Mouse (Mus musculus) 416B (cell line): ENCODE results near the gene Rhebl1.

Experiments
- DNase-seq: peaks from one replicate; pipeline ENCODE4 v3.0.0; 2011; ENCODE audit warnings: low read depth

The Rhebl1 gene

DNA sequence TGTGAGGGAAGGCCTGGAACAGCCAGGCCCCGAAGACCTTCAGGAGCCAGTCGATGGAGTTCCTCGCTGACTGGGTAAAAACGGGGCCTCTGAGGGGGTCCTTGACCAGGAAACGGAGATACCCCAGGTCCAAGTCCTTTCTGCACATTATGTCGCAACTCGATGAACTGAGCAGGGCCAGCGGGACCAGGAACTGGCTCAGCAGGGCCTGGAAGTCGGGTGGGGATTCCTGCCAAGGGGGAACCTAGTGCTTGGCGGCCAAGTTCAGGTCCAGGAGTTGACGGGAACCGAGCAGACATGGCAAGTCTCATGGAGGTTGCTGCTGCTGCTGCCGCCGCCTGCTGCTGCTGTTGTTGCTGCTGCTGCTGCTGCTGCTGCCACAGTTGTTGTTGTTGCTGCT, 43.7 kb downstream of the Rhebl1 start:
- no peak for DNase-seq

DNA sequence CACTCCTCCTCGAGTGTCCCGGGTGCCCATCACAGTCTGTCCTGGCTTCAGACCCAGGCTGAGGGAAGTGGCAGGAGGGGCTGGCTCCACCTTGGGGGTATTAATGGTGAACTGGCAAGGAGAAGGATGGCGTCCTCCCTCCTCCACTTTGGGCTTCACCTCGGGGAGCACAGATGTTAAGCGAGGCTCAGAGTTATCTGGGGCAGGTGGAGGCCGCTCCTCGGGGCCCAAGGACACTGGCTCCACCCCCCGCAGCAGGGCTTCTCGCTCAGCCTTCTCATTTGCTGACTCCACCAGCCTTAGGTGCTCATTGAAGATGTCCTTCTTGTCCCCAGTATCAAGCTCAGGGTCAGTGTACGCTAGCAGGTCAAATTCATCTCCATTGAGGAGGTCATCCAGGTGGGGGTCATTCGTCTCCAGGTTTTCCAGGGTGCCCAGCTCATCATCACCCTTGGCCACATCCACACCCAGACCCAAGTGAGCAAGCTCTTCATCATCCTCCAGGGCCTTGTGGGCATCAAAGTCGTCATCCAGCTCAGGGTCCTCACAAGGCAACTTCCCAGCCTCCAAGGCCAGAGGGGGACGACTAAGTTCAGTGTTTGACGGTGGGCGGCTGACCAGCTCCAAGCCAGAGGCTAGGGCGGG, 44.3 kb downstream of the Rhebl1 start:
- no peak for DNase-seq

DNA sequence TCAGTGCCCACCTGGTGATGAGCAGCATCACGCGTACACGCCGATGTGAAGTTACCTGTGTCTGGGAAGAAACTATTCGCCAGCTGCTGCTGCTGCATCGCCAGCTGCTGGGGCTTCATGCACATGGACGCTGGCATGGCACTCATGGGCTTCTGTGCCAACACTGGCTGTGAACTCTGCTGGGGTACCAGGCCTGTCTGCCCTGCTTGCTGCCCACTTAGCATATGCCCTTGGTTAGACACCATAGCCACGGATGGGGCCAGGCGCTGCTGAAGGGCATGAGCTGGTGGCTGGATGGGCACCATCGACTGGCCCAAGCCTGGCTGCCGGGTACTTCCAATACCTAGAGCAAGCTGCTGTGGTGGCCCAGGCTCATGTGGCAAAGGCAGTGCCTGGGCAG, 45.2 kb downstream of the Rhebl1 start:
- no peak for DNase-seq

DNA sequence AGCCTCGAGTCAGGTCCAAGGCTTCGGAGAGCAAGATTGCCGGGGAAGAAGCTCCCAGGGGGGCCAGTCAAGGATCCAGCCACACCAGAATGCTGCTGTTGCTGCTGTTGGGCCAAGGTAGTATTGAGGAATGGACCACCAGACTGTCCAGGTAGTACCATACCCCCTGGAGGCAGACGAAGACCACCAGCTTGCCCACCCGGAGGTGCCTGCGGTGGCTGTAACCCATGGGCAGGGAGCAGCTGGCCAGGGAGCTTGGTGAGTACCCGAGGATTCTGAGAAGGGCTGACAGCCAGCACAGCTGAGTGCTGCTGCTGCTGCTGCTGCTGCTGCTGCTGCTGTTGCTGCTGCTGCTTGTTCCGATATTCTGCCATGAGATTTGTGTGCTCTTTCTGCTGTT, 48.2 kb downstream of the Rhebl1 start:
- DNase-seq, result no peak

DNA sequence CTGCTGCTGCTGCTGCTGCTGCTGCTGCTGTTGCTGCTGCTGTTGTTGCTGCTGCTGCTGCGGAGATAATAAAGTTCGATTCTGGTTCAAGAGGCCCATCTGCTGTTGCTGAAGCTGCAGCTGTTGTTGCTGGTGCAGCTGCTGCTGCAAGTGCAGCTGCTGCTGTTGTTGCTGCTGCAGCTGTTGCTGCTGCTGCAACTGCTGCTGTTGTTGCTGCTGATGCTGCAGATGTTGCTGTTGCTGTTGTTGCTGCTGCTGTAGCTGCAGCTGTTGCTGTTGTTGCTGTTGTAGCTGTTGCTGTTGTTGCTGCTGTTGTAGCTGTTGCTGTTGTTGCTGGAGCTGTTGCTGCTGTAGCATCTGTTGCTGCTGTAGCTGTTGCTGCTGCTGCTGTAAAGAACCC, 49.2 kb downstream of the Rhebl1 start:
- DNase-seq, result no peak

DNA sequence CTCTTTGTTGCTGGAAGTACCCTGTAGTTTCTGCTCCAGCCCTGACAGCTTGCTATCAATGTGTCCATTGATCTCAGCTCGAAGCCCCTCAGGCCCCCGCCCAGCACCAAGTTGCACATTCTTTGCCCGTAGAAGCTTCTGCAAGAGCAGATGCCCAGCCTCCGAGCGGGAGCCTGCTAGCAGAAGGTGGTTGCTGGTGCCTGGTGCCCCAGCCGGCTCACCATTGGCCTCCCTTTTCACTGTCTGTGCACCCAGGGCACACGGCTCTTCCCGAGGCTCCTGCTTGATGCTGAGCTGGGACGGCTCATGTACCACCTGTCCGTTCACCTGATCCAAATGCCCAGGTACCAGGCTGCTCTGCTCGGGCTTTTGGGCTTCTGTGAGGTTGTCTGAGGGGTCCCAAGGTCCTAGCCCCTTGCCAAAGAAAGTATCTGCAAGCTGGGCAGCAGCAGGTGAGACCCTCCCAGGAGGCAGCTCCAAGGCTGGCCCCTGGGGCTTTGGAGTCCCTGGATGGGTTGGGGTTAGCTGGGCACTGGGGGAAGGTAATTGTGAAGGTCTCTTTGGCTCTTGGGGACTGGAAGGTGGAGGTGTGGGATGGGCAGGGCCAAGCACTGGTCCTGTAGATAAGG, 50.6 kb downstream of the Rhebl1 start:
- no peak for DNase-seq

DNA sequence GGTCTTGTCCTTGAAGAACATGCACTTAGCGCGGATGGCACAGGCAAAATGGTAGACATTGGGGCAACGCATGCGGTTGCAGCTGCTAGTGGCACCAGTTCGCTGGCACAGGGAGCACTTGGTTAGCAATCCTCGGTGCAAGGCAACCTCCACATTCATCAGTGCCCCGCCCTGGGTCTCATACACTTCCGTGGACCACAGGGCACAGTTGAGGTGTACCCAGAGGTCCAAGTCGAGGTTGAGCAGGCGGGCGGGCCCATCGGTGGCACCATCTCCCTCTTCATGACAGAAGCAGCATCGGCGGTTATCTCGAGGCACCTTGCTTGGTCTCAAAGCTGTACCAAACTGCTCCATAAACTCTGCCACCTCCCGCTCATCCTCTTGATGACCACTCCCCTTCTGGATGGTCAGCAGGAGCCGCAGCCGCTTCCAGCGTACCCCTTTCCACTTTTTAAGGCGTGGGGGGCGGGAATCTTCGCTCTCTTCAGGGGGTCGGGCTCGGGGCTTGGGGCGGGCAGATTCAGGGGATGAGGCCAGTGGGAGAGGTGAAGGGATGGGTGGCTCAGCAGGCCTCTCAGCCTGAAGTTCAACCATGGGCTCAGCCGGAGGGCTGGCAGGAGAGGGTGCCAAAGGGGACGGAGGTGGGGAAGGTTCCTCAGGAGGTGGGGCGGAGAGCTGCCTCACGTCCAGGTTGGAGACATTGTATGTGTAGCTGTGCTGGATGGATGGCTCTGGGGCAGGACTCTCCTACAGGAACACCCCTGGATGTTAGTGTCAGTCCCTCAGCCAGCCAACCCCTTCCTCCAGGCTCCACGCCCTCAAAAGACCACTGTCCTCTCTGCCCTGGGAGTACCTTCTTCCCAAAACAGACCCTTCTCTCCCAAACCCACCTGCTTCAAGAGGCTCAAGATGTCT, 54.4 kb downstream of the Rhebl1 start:
- no peak for DNase-seq

DNA sequence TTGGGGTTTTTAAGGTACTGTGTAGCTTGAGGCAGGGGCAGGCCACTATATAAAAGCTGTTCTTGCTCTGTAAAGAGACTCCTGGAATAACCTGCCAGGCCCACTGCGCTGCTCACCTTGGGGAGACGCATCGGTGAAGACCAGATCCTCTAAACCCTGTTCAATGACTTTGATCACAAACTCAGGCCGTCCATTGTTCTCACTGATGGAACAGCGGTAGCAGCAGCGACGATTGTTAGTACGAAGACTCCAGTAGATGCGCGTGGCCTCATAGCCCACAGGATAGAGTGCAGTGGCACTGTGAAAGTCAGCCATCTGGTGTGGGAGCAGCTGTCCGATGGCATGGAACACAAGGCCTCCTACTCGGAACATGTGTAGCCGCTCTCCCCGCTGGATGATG, 55.2 kb downstream of the Rhebl1 start:
- no peak for DNase-seq

DNA sequence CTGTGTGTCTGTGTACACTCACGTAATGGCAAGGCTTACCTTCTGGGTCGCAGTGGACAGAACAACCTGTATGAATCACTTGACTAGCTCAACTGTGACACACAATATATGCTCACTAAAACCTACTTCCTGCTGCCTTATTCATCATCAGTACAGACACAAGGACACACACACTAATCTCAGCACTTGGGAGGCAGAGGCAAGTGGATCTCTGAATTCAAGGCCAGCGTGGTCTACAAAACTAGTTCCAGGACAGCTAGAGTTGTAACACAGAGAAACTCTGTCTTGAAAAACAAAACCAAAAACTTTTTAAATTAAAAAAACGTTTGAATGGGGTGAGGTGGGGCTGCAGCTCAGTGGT, 56.6 kb downstream of the Rhebl1 start:
- no peak for DNase-seq

DNA sequence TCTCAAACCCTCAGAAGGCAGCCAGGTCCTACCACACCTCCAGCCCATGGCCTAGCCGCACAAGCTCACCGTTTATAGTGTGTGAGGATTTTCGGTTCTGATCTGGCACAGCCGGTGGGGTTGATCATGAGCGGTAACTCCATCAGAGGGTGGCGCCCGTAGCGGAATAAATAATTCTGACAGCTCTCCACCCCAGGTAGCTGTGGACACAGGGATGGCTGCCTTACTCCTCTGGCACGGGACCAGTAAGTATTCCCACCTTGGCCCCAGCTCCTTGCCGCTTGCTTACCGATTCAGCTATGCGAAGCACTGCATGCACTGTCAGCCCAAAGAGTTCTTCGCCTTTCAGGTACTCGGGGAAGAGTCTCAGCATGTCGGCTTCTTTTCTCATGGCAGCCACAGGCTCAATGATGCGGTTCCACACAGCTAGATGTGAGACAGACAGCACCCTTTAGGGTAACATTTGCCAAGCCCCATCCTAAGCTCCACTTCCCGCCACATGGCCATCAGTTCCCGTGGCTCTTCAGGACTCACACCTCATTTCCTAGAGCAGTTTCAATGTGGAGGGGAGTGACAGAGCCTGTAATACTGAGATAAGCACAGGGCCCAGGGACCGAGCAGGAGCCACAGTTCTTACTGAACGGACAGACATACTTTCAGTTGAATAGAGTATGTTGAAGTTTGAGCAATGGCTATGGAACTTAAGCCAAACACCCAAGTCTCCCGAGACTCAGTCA, 57.2 kb downstream of the Rhebl1 start:
- DNase-seq, result no peak

DNA sequence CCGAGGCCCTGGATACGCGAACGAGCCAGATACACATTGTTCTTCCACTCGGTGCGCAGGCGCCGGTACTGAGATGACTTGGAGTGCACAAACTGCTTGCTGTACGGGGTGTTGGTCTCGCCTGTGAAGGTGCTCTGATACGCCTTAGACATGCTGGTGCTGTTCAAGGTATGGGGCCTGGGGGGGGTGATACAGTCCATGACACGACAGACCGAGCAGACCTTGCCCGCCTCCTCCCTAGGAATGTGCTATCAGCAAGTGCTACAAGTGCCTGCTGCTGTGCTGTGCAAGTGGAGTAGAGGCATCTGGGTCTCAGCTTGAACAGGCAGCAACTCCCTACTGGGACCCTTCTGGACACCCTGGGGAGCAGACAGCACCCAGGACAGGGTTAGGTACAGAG, 59.0 kb downstream of the Rhebl1 start:
- DNase-seq, result no peak

DNA sequence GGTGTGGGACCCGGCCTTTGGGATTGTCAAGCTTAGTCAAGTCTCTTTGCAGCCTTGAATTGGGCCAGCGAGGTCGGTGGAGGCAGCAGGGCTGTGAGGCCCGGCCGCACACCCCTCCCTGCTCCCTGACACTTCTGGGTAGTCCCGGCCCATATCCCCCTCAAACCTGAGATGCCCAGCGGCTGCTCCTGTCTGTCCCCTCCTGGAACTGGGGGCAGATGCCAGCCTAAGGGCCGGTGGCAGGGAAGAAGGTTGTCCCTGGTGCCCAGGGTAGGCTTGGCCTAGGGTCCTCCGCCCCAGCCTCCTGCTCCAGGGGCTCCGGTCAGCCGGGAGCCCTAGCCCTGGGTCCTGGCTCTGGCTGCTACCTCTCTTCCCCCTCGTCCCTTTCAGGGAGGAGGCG, 60.3 kb downstream of the Rhebl1 start:
- no peak for DNase-seq

DNA sequence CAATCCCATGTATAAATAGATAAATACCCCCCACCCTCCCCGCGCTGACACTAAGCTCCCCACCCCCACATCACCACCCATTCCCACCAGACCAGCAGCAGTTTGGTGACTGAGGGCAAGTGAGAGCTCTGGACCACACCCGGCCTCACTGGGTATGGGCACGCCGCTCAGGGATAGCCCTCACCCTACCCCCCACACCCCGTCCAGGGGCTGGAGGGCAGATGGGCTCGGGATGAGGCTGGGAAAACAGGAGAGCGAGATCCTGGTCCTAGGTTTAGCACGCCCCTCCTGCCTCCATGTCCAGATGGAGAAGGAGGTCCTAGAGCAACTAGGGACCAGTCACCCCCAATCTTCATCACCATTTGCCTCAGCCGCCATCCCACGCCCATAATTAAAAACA, 61.1 kb downstream of the Rhebl1 start:
- no peak for DNase-seq

DNA sequence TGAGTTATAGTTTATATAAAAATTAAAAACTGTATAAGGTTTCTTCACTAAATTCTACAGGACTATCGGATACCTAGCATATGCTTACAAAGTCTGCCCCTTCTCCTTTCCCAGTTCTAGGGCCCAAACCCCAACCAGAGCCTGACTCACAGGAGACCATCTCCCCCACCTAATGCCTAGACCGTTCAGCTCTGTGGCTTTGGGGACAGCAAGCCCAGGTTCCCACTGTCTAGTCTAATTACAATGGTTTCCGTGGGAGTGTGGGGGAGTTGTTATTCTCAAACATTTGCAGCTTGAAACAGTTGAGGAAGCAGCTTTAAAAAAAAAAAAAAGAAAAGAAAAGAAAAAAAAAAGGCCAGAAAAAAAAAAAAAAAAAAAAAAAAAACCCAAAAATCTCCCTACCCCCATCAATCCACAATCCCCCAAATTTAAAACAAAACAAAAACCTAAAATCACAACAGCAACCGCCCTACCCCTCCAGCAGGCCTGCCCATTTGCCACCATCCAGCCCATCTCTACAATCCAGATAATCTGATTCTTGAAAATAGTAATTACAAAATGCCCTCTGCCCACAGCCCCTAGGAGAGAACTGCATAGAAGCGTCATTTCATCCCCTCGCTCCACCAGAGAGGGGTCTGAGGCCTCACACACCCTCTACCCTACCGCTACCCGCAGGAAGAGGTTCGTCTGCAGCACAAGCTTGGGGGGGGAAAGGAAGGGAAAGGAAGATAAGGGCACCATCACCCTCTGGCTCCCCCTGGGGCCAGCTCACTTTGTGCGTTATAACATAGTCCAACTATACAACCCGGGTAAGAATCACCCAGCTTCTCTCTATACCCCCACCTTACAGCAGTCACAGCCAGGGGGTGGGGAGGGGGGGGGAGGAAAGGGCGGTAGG, 61.9 kb downstream of the Rhebl1 start:
- peak; percentile 90 for DNase-seq

DNA sequence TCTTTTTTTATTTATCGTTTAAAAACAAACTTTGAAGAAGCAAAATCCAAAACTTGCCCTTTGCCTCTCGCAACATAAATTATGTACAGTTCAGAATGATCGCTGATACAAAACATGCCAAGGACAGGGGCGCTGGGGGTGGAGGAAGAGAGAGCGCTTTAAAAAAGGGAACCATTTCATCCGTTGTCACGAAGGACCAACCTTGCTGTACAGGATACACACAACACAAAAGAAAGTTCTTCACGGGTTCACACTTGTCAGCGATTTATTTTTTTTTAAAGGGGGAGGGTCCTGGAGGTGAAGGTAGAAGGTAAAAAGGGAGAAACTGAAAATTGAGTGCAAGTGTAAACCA, 62.7 kb downstream of the Rhebl1 start:
- DNase-seq, result no peak

DNA sequence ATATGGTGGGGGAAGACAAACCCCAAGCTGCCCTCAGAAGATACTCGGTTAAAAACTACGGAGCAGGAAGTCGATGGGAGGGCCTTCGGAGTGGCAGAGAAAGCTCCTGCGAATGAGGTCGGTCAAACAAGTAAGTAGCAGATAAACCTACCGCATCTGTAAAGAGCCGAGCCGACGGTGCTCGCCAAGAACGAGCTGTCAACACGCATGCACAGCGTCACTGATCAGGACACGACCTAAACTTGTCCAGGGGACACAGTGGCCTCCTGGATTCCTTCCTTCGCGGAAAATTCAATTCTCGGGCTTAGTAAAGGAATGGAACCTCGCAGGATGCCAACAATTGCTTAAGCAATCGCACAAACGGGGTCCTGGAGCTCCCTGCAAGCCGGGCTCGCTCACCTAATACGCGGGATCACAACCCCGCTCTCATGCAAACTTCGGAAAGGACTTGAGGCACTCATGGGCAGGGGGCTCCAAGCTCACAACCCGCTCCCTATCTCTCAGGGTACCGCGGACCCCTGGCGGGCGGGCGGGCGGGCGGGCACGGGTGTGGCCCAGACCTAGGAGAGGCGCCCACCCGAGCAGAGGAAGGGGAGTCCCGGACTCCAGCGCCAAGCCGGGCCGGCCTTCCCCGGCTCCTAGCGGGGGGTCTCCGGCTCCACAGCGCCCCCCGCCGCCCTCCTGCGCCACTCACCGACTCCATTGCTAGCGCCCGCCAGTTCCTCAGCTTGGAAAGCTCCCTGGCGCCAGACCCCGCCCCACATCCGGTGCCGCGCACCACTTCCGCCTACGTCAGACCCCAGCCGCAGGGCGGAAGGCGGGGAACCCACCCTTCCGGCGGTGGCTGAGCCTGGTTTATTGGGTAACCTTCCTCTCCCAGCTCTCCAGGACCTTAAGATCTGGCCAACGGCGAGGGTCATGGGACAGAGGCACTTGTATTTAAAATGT, 63.3 kb downstream of the Rhebl1 start, which contains the start of gene Prkag1:
Gene Prkag1, minus strand, starts transcription at position 786 of the 948 bp plus-strand sequence.
- peak; percentile 98 for DNase-seq
